Mouse (Mus musculus) brain, embryonic 14.5 days (tissue): Measurements from ENCODE around the gene Trmt1.

ENCODE experiments used
- CTCF ChIP-seq: fragments of 200-500 bp; IDR thresholded peaks from 2 replicates; pipeline ENCODE4 v1.5.1; 2012; ENCODE audit warnings: inconsistent platforms, mild to moderate bottlenecking, moderate library complexity, borderline replicate concordance; ENCODE audit not compliant: insufficient read depth, insufficient read length; ENCODE audit errors: extremely low read depth
- POLR2A ChIP-seq: fragments of 200-500 bp; IDR thresholded peaks from 2 replicates; pipeline ENCODE4 v1.6.1; 2012; ENCODE audit warnings: mild to moderate bottlenecking, inconsistent platforms, borderline replicate concordance; ENCODE audit not compliant: poor library complexity, insufficient read depth, insufficient read length, severe bottlenecking; ENCODE audit errors: extremely low read depth

DNA sequence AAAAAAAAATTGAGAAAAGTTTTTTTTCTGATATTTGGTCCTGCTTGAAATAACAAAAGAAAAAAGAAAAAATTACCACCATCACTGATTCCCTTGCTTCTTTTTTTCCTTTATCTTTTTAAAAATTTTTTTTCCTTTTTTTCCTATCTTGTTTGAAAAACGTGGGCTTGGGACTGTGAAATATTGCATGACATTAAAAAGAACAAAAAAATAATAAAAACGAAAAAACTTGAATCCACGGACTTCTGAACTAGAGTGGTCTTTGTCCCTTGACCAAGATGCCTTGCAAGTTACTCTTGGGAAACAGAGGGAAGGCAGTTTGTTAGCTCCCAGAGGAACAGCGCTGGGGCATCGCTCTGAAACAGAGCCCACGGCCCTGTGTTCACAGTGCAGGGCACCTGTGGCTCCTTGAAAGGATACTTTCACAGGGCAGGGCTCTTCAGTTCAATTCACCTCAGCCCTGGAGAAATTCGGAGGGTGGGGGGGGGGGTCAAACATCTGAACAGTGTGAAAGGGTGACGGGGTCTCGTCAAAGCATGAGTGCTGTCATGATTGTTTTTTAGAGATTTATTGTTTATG, 46.0 kb upstream of the Trmt1 start:
- TF ChIP-seq CTCF, result no peak
- TF ChIP-seq POLR2A, result no peak
